Mouse (Mus musculus) small intestine, adult 2 months (tissue): Measurements from ENCODE around the gene Stip1.

Experiments used
- CTCF ChIP-seq: fragments of 200-500 bp; IDR thresholded peaks from 2 replicates; pipeline ENCODE4 v1.5.1; 2012; ENCODE audit warnings: low read depth, mild to moderate bottlenecking, control low read depth, inconsistent platforms, low read length, moderate library complexity, mixed read lengths; ENCODE audit not compliant: insufficient replicate concordance, insufficient read length; ENCODE audit errors: extremely low read depth
- POLR2A ChIP-seq: fragments of 200-500 bp; IDR thresholded peaks from 2 replicates; pipeline ENCODE4 v1.6.1; 2012; ENCODE audit warnings: low read depth, mild to moderate bottlenecking, control low read depth, inconsistent platforms, low read length, moderate library complexity

GRCm38 (mm10) chr19:7029531-7029930 is 10.2 kb downstream of the Stip1 start:
- TF ChIP-seq CTCF (no peak), POLR2A (no peak)
